Mouse (Mus musculus): Measurements from ENCODE around the gene Slc17a2.

DNA sequence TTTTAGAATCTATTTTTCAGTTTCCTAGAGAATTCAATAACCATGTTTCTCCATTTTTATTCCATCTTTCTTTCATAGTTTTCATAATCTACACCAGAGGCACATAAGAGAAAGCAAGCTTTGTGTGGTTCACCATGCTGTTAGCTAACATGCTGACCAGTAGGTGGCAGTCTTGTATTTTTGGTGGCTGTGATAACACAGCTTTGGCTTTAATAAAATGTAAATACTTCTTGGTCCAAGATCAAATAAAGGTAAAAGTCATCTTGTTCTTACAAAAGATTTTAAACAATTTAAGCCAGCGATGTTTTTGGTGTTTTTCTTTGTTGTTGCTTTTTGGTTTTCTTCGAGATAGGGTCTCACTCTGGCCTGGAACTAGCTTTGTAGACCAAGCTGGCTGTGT is 14.3 kb upstream of the Slc17a2 start:
- TF ChIP-seq CTCF (IDR thresholded peaks at IDR 0.05; ENCODE audit: control insufficient read depth, insufficient read depth, insufficient replicate concordance, low read depth, low read length), result no peak; the same call in 1 of the 2 replicates
- TF ChIP-seq POLR2A (IDR thresholded peaks at IDR 0.05; ENCODE audit: control insufficient read depth, low read depth, low read length), result no peak

Measured in testis, adult 2 months (tissue).